Mouse (Mus musculus): Measurements from ENCODE around the gene Cldn19.
A peak's percentile ranks its signal among the peaks of the same experiment; 100 is the strongest.

GRCm38 (mm10) chr4:119223696-119224095 lies 31.5 kb upstream of the Cldn19 start:
- TF ChIP-seq POLR2A (IDR thresholded peaks at IDR 0.05; ENCODE audit: borderline replicate concordance, insufficient read depth, low read length) (no peak), CTCF (IDR thresholded peaks at IDR 0.05; ENCODE audit: borderline replicate concordance, insufficient read depth, low read depth, low read length) (peak; percentile 67)

Measured in cerebellum, adult 2 months (tissue).